ENCODE assay signal across 8 mouse cellular contexts in genomic region chr7:30220008-30220356, GRCm38 (mm10). TPM values are rescaled to one million over a fixed set of nuclear protein-coding genes. Genes with fewer than 3 reads are reported as not detected.
DNase-seq lines count a peak whose midpoint lies in the region; ATAC-seq and TF ChIP-seq lines count a peak whose summit lies in the region.

No protein-coding gene starts in this region.

- ATAC-seq in hindbrain, embryonic 16.5 days, result no peak
- no peak; the same call in 1 of the 2 replicates for ATAC-seq in liver, embryonic 16.5 days (ENCODE audit: low read depth)

- TF ChIP-seq POLR2A in thymus, adult 2 months (IDR thresholded peaks at IDR 0.05; ENCODE audit: control insufficient read depth, extremely low read depth, insufficient read depth, low read length, poor library complexity), result no peak

- no peaks in the 10 kb centered on the region for H3K9me3 ChIP-seq in hindbrain, embryonic 16.5 days (ENCODE audit: control insufficient read depth, low read length)
- H3K9me3 ChIP-seq in liver, embryonic 16.5 days (replicated peaks; ENCODE audit: control insufficient read depth, low read length), result no peaks in the 10 kb centered on the region

- H3K9ac ChIP-seq in hindbrain, embryonic 16.5 days (ENCODE audit: low read depth, low read length), result peak overlapping the region; percentile 69
- H3K9ac ChIP-seq in liver, embryonic 16.5 days (ENCODE audit: low read depth, low read length), result peak overlapping the region; percentile 58; the same call in 1 of the 2 replicates

- no peak for TF ChIP-seq CTCF in thymus, adult 2 months (IDR thresholded peaks at IDR 0.05; ENCODE audit: borderline replicate concordance, control insufficient read depth, extremely low read depth, insufficient read depth, low read length, poor library complexity)

- no peaks in the 10 kb centered on the region for H3K27me3 ChIP-seq in thymus, adult 2 months (ENCODE audit: control insufficient read depth, insufficient read depth, low read length)
- no peaks in the 10 kb centered on the region for H3K27me3 ChIP-seq in hindbrain, embryonic 16.5 days (replicated peaks; ENCODE audit: control insufficient read depth, insufficient read depth, low read length)
- no peaks in the 10 kb centered on the region for H3K27me3 ChIP-seq in liver, embryonic 16.5 days (ENCODE audit: control insufficient read depth, insufficient read depth, low read depth, low read length)

- 0 out of 2 replicates have a peak, but pooled peaks cover 4% of the 10 kb centered on the region for H3K36me3 ChIP-seq in thymus, adult 2 months (ENCODE audit: control insufficient read depth, insufficient read depth, low read length)
- H3K36me3 ChIP-seq in hindbrain, embryonic 16.5 days (ENCODE audit: control insufficient read depth, insufficient read depth, low read length), result peaks cover 14% of the 10 kb centered on the region
- peaks cover 4% of the 10 kb centered on the region for H3K36me3 ChIP-seq in liver, embryonic 16.5 days (ENCODE audit: control insufficient read depth, insufficient read depth)

- 13% methylated on average over 11 of the region's 11 CpGs for WGBS in thymus, adult 2 months
- 21% methylated on average over 11 of the region's 11 CpGs for WGBS in hindbrain, embryonic 16.5 days
- 13% methylated on average over 11 of the region's 11 CpGs for WGBS in liver, embryonic 16.5 days (ENCODE audit: insufficient replicate concordance)

- DNase-seq in thymus, adult 2 months, result no peak
- no peak for DNase-seq in thymus, postnatal 10 days (ENCODE audit: low spot score in 2 of 2)
- DNase-seq in urinary bladder, adult 2 months (ENCODE audit: low spot score), result no peak
- no peak for DNase-seq in urinary bladder, postnatal 14 days (ENCODE audit: low spot score)
- DNase-seq in urinary bladder, postnatal 10 days (ENCODE audit: low spot score), result no peak
- DNase-seq in gastrocnemius, adult 18-20 months (ENCODE audit: low spot score), result no peak

- H3K27ac ChIP-seq in thymus, adult 2 months (ENCODE audit: control insufficient read depth, insufficient read depth, low read length), result peak overlapping the region; percentile 88
- no peak overlapping the region for H3K27ac ChIP-seq in hindbrain, embryonic 16.5 days (ENCODE audit: low read depth, low read length)
- H3K27ac ChIP-seq in liver, embryonic 16.5 days (ENCODE audit: low read length), result no peak overlapping the region

- peak overlapping the region; percentile 93 for H3K4me2 ChIP-seq in hindbrain, embryonic 16.5 days (ENCODE audit: low read length)
- H3K4me2 ChIP-seq in liver, embryonic 16.5 days (ENCODE audit: low read depth, low read length), result peak overlapping the region; percentile 85

- peaks cover 21% of the 10 kb centered on the region for H3K4me1 ChIP-seq in thymus, adult 2 months (replicated peaks; ENCODE audit: control insufficient read depth, insufficient read depth, low read length)
- peaks cover 16% of the 10 kb centered on the region for H3K4me1 ChIP-seq in hindbrain, embryonic 16.5 days (ENCODE audit: control insufficient read depth, insufficient read depth, low read depth, low read length)
- peaks cover 17% of the 10 kb centered on the region for H3K4me1 ChIP-seq in liver, embryonic 16.5 days (ENCODE audit: control insufficient read depth, low read depth, low read length)

- H3K4me3 ChIP-seq in thymus, adult 2 months (ENCODE audit: control insufficient read depth, insufficient read depth, low read length), result peak overlapping the region; percentile 48
- H3K4me3 ChIP-seq in hindbrain, embryonic 16.5 days (ENCODE audit: low read length), result peak overlapping the region; percentile 45
- peak overlapping the region; percentile 55 for H3K4me3 ChIP-seq in liver, embryonic 16.5 days (ENCODE audit: low read depth, low read length)

RNA-seq across cellular contexts. Expression of gene Polr2i, which starts 11.8 kb away (rescaled TPM):
- 131 and 157 TPM in 2 replicates for polyA plus RNA-seq in thymus, adult 2 months (2012; rRNA removed)
- polyA plus RNA-seq in hindbrain, embryonic 16.5 days (2015; fragmentation: Nextera tagmentation; extraction: Ambion mirVana), result 168 and 175 TPM in 2 replicates
- 36.5 and 39.4 TPM in 2 replicates for polyA plus RNA-seq in liver, embryonic 16.5 days (2015; fragmentation: Nextera tagmentation; extraction: Ambion mirVana)
- 107 and 140 TPM in 2 replicates for polyA plus RNA-seq in urinary bladder, adult 2 months (2012; rRNA removed)
- total RNA-seq in gastrocnemius, adult 18-20 months (2021), result 10 to 100 TPM; 57.1 to 57.7 TPM

RNA-seq across cellular contexts. Expression of gene Tbcb, which starts 12.1 kb away (rescaled TPM):
- 42.4 and 47.1 TPM in 2 replicates for polyA plus RNA-seq in thymus, adult 2 months (2012; rRNA removed)
- polyA plus RNA-seq in hindbrain, embryonic 16.5 days (2015; fragmentation: Nextera tagmentation; extraction: Ambion mirVana), result 465 and 500 TPM in 2 replicates
- 34.4 and 37.8 TPM in 2 replicates for polyA plus RNA-seq in liver, embryonic 16.5 days (2015; fragmentation: Nextera tagmentation; extraction: Ambion mirVana)
- 84.3 and 84.5 TPM in 2 replicates for polyA plus RNA-seq in urinary bladder, adult 2 months (2012; rRNA removed)
- 10 to 100 TPM; 29.6 to 31.9 TPM for total RNA-seq in gastrocnemius, adult 18-20 months (2021)

RNA-seq across cellular contexts. Expression of gene Ovol3, which starts 15.5 kb away (rescaled TPM):
- 0.66 and 1.4 TPM in 2 replicates for polyA plus RNA-seq in thymus, adult 2 months (2012; rRNA removed)
- polyA plus RNA-seq in hindbrain, embryonic 16.5 days (2015; fragmentation: Nextera tagmentation; extraction: Ambion mirVana), result not detected in 2 replicates
- polyA plus RNA-seq in liver, embryonic 16.5 days (2015; fragmentation: Nextera tagmentation; extraction: Ambion mirVana), result not detected in 2 replicates
- 0.31 TPM in 1 of 2 replicates, not detected in the other for polyA plus RNA-seq in urinary bladder, adult 2 months (2012; rRNA removed)
- not detected for total RNA-seq in gastrocnemius, adult 18-20 months (2021)

RNA-seq across cellular contexts. Expression of gene Capns1, which starts 21.4 kb away (rescaled TPM):
- polyA plus RNA-seq in thymus, adult 2 months (2012; rRNA removed), result 565 and 739 TPM in 2 replicates
- 86.0 and 94.7 TPM in 2 replicates for polyA plus RNA-seq in hindbrain, embryonic 16.5 days (2015; fragmentation: Nextera tagmentation; extraction: Ambion mirVana)
- 29.6 and 30.7 TPM in 2 replicates for polyA plus RNA-seq in liver, embryonic 16.5 days (2015; fragmentation: Nextera tagmentation; extraction: Ambion mirVana)
- 449 and 545 TPM in 2 replicates for polyA plus RNA-seq in urinary bladder, adult 2 months (2012; rRNA removed)
- 100 to 1,000 TPM; 198 to 205 TPM for total RNA-seq in gastrocnemius, adult 18-20 months (2021)

RNA-seq across cellular contexts. Expression of gene Cox7a1, which starts 36.0 kb away (rescaled TPM):
- 28.1 and 85.8 TPM in 2 replicates for polyA plus RNA-seq in thymus, adult 2 months (2012; rRNA removed)
- polyA plus RNA-seq in hindbrain, embryonic 16.5 days (2015; fragmentation: Nextera tagmentation; extraction: Ambion mirVana), result 5.6 and 6.8 TPM in 2 replicates
- 6.6 and 9.1 TPM in 2 replicates for polyA plus RNA-seq in liver, embryonic 16.5 days (2015; fragmentation: Nextera tagmentation; extraction: Ambion mirVana)
- polyA plus RNA-seq in urinary bladder, adult 2 months (2012; rRNA removed), result 16.9 and 19.4 TPM in 2 replicates
- 100 to 1,000 TPM; 938 to 989 TPM for total RNA-seq in gastrocnemius, adult 18-20 months (2021)
